Mouse (Mus musculus): Measurements from ENCODE around the gene Fabp6.

Fabp6 gene

GRCm38 (mm10) chr11:43589530-43590072 is 11.7 kb downstream of the Fabp6 start:
- DNase-seq (ENCODE audit: low read depth, low spot score) = peak; percentile 72

GRCm38 (mm10) chr11:43586324-43587090 is 14.8 kb downstream of the Fabp6 start, which contains the start of gene 4933415A04Rik:
Gene 4933415A04Rik (plus strand): TSS chr11:43587040.
- DNase-seq (ENCODE audit: low read depth, low spot score) = peak; percentile 73

GRCm38 (mm10) chr11:43585211-43586005 is 15.9 kb downstream of the Fabp6 start:
- DNase-seq (ENCODE audit: low read depth, low spot score) = no peak

- no peak for DNase-seq (ENCODE audit: low read depth, low spot score)
Measured at GRCm38 (mm10) chr11:43577713-43578478, 23.4 kb downstream of the Fabp6 start.

- DNase-seq (ENCODE audit: low read depth, low spot score) = peak; percentile 50
Measured at GRCm38 (mm10) chr11:43575376-43576151, 25.8 kb downstream of the Fabp6 start.

GRCm38 (mm10) chr11:43575061-43575375 is 26.3 kb downstream of the Fabp6 start:
- no peak for DNase-seq (ENCODE audit: low read depth, low spot score)

GRCm38 (mm10) chr11:43569595-43569994 is 31.7 kb downstream of the Fabp6 start:
- DNase-seq (ENCODE audit: low read depth, low spot score) = no peak

GRCm38 (mm10) chr11:43569188-43569587 is 32.2 kb downstream of the Fabp6 start:
- no peak for DNase-seq (ENCODE audit: low read depth, low spot score)

- no peak for DNase-seq (ENCODE audit: low read depth, low spot score)
Measured at GRCm38 (mm10) chr11:43568263-43568662, 33.1 kb downstream of the Fabp6 start.

- DNase-seq (ENCODE audit: low read depth, low spot score) = no peak
Measured at GRCm38 (mm10) chr11:43566696-43567095, 34.6 kb downstream of the Fabp6 start.

GRCm38 (mm10) chr11:43565852-43566251 is 35.5 kb downstream of the Fabp6 start:
- no peak for DNase-seq (ENCODE audit: low read depth, low spot score)

GRCm38 (mm10) chr11:43565414-43565813 is 35.9 kb downstream of the Fabp6 start:
- DNase-seq (ENCODE audit: low read depth, low spot score) = no peak

- no peak for DNase-seq (ENCODE audit: low read depth, low spot score)
Measured at GRCm38 (mm10) chr11:43563654-43564244, 37.6 kb downstream of the Fabp6 start.

- no peak for DNase-seq (ENCODE audit: low read depth, low spot score)
Measured at GRCm38 (mm10) chr11:43559515-43560292, 41.6 kb downstream of the Fabp6 start.

GRCm38 (mm10) chr11:43556538-43556937 is 44.8 kb downstream of the Fabp6 start:
- DNase-seq (ENCODE audit: low read depth, low spot score) = no peak

- DNase-seq (ENCODE audit: low read depth, low spot score) = no peak
Measured at GRCm38 (mm10) chr11:43552675-43553074, 48.7 kb downstream of the Fabp6 start.

GRCm38 (mm10) chr11:43551756-43552155 is 49.6 kb downstream of the Fabp6 start:
- no peak for DNase-seq (ENCODE audit: low read depth, low spot score)

- DNase-seq (ENCODE audit: low read depth, low spot score) = no peak
Measured at GRCm38 (mm10) chr11:43549701-43550100, 51.6 kb downstream of the Fabp6 start.

- no peak for DNase-seq (ENCODE audit: low read depth, low spot score)
Measured at GRCm38 (mm10) chr11:43548657-43549435, 52.5 kb downstream of the Fabp6 start.
